Mouse (Mus musculus) kidney, adult 2 months (tissue): ENCODE results near the gene Rdh16f2. TPM values are rescaled to one million over a fixed set of nuclear protein-coding genes. Genes with fewer than 3 reads are reported as not detected.

Experiments
- DNase-seq: peaks from one replicate; pipeline ENCODE4 v3.0.0; 2021
- H3K27ac ChIP-seq: fragments of 200-500 bp; 2 replicates; pipeline ENCODE4 v1.5.1; 2012; ENCODE audit warnings: low read depth, low read length, control low read depth, inconsistent platforms; ENCODE audit not compliant: insufficient read depth
- H3K27me3 ChIP-seq: fragments of 200-500 bp; replicated peaks from 2 replicates; pipeline ENCODE4 v1.6.1; 2012; ENCODE audit warnings: mild to moderate bottlenecking, moderate library complexity, low read length, inconsistent platforms; ENCODE audit not compliant: control insufficient read depth, insufficient read depth
- H3K36me3 ChIP-seq: fragments of 200-500 bp; 2 replicates; pipeline ENCODE4 v1.6.1; 2012; ENCODE audit warnings: mild to moderate bottlenecking, moderate library complexity, low read length, inconsistent platforms; ENCODE audit not compliant: control insufficient read depth, insufficient read depth
- H3K4me1 ChIP-seq: fragments of 200-500 bp; 2 replicates; pipeline ENCODE4 v1.6.1; 2011; ENCODE audit warnings: low read length; ENCODE audit not compliant: control insufficient read depth, insufficient read depth
- H3K4me3 ChIP-seq: fragments of 200-500 bp; 2 replicates; pipeline ENCODE4 v1.5.1; 2011; ENCODE audit warnings: mild to moderate bottlenecking, low read depth, low read length, control low read depth; ENCODE audit not compliant: insufficient read depth
- CTCF ChIP-seq: fragments of 200-500 bp; conservative IDR thresholded peaks from 2 replicates; pipeline ENCODE4 v1.5.1; 2011; ENCODE audit warnings: low read depth, mild to moderate bottlenecking, control low read depth, low read length, moderate library complexity, mixed read lengths; ENCODE audit not compliant: insufficient read depth, insufficient read length
- POLR2A ChIP-seq: fragments of 200-500 bp; IDR thresholded peaks from one replicate; pipeline ENCODE4 v1.6.1; 2011; ENCODE audit warnings: low read depth, low read length, control low read depth
- WGBS: fragments of 180-500 bp; shearing (Covaris S2); methylation state at CpG from one replicate; pipeline ENCODE4 v1.1.7; 2018; 5-methylcytosine and 5-hydroxymethylcytosine counted together
- polyA plus RNA-seq: library from polyadenylated mRNA; depleted of rRNA; stranded (reverse); fragments of >200 nt; gene quantifications from 2 replicates; pipeline ENCODE4 v1.2.3, GENCODE M21; 2012; rRNA removed

The Rdh16f2 gene
- polyA plus RNA-seq, 1 experiment = 483 TPM

- Histone ChIP-seq H3K4me1 (0 out of 2 replicates have a peak, but pooled peaks cover 2% of the 10 kb centered on the region), H3K36me3 (no peaks in the 10 kb centered on the region), H3K4me3 (no peak overlapping the region), H3K27ac (no peak overlapping the region), H3K27me3 (no peaks in the 10 kb centered on the region)
- TF ChIP-seq POLR2A (no peak), CTCF (no peak)
- peak; percentile 39 for DNase-seq
- 61% methylated on average over 1 of the region's 1 CpGs for WGBS
Observed at GRCm38 (mm10) chr10:127922241-127922640, 56.0 kb downstream of the Rdh16f2 start.

GRCm38 (mm10) chr10:127923024-127923423 lies 56.8 kb downstream of the Rdh16f2 start:
- WGBS = 88% methylated on average over 8 of the region's 8 CpGs
- TF ChIP-seq CTCF = no peak
- TF ChIP-seq POLR2A = no peak
- Histone ChIP-seq H3K36me3 (no peaks in the 10 kb centered on the region), H3K4me3 (no peak overlapping the region), H3K27ac (no peak overlapping the region), H3K27me3 (no peaks in the 10 kb centered on the region), H3K4me1 (0 out of 2 replicates have a peak, but pooled peaks cover 2% of the 10 kb centered on the region)
- DNase-seq = no peak

GRCm38 (mm10) chr10:127924597-127925378 lies 58.5 kb downstream of the Rdh16f2 start:
- peak; percentile 22 for DNase-seq
- no peaks in the 10 kb centered on the region for H3K36me3 ChIP-seq
- H3K4me3 ChIP-seq = no peak overlapping the region
- TF ChIP-seq CTCF (no peak), POLR2A (no peak)
- no peak overlapping the region; the same call in 1 of the 2 replicates for H3K27ac ChIP-seq
- H3K4me1 ChIP-seq = 0 out of 2 replicates have a peak, but pooled peaks cover 2% of the 10 kb centered on the region
- no peaks in the 10 kb centered on the region for H3K27me3 ChIP-seq
- WGBS = 64% methylated on average over 7 of the region's 7 CpGs

Other genes starting within 250 kb of the Rdh16f2 start
- gene Lrp1, start 245.3 kb upstream of the Rdh16f2 start, polyA plus RNA-seq = 55.3 and 57.8 TPM in 2 replicates
- 70.2 and 72.1 TPM in 2 replicates for gene Stat6, start 223.5 kb upstream of the Rdh16f2 start, polyA plus RNA-seq
- 2.3 and 2.5 TPM in 2 replicates for gene Nemp1, start 199.6 kb upstream of the Rdh16f2 start, polyA plus RNA-seq
- gene Nab2, start 197.9 kb upstream of the Rdh16f2 start, polyA plus RNA-seq = 17.9 and 18.6 TPM in 2 replicates
- 0.06 and 0.18 TPM in 2 replicates for gene Myo1a, start 161.3 kb upstream of the Rdh16f2 start, polyA plus RNA-seq
- 0.26 TPM in 1 of 2 replicates, not detected in the other for gene Tac2, start 142.0 kb upstream of the Rdh16f2 start, polyA plus RNA-seq
- gene Zbtb39, start 126.9 kb upstream of the Rdh16f2 start, polyA plus RNA-seq = 7.2 and 7.3 TPM in 2 replicates
- gene Gpr182, start 114.7 kb upstream of the Rdh16f2 start, polyA plus RNA-seq = 8.1 and 9.7 TPM in 2 replicates
- 1.1 and 1.3 TPM in 2 replicates for gene Rdh1, start 106.8 kb upstream of the Rdh16f2 start, polyA plus RNA-seq
- gene Rdh16f1, start 106.7 kb upstream of the Rdh16f2 start, polyA plus RNA-seq = 2.1 and 2.3 TPM in 2 replicates
- 0.10 and 0.13 TPM in 2 replicates for gene Rdh9, start 90.1 kb upstream of the Rdh16f2 start, polyA plus RNA-seq
- 61.2 and 67.5 TPM in 2 replicates for gene Rdh16, start 65.3 kb upstream of the Rdh16f2 start, polyA plus RNA-seq
- 1.6 and 2.0 TPM in 2 replicates for gene Rdh19, start 16.5 kb upstream of the Rdh16f2 start, polyA plus RNA-seq
- 0.20 and 0.31 TPM in 2 replicates for gene Rdh7, start 22.3 kb downstream of the Rdh16f2 start, polyA plus RNA-seq
- 0.13 TPM in 1 of 2 replicates, not detected in the other for gene Sdr9c7, start 32.0 kb downstream of the Rdh16f2 start, polyA plus RNA-seq
- gene Hsd17b6, start 141.1 kb downstream of the Rdh16f2 start, polyA plus RNA-seq = not detected in 2 replicates
- gene Prim1, start 148.7 kb downstream of the Rdh16f2 start, polyA plus RNA-seq = 3.4 and 3.6 TPM in 2 replicates
- gene Naca, start 169.1 kb downstream of the Rdh16f2 start, polyA plus RNA-seq = 195 and 258 TPM in 2 replicates
- 28.2 and 32.5 TPM in 2 replicates for gene Ptges3, start 192.5 kb downstream of the Rdh16f2 start, polyA plus RNA-seq
- gene Atp5b, start 216.8 kb downstream of the Rdh16f2 start, polyA plus RNA-seq = 4,550 and 7,521 TPM in 2 replicates
- 21.6 and 22.5 TPM in 2 replicates for gene Baz2a, start 225.1 kb downstream of the Rdh16f2 start, polyA plus RNA-seq